Mouse (Mus musculus) ES-Bruce4 (cell line): Measurements from ENCODE around the gene Sh3rf1.

Experiments
- CTCF ChIP-seq: IDR thresholded peaks from one replicate; pipeline ENCODE4 v1.8.1; 2011; ENCODE audit warnings: low read depth, low read length
- POLR2A ChIP-seq: IDR thresholded peaks from one replicate; pipeline ENCODE4 v1.8.1; 2011; ENCODE audit warnings: low read length; ENCODE audit not compliant: insufficient read depth

DNA sequence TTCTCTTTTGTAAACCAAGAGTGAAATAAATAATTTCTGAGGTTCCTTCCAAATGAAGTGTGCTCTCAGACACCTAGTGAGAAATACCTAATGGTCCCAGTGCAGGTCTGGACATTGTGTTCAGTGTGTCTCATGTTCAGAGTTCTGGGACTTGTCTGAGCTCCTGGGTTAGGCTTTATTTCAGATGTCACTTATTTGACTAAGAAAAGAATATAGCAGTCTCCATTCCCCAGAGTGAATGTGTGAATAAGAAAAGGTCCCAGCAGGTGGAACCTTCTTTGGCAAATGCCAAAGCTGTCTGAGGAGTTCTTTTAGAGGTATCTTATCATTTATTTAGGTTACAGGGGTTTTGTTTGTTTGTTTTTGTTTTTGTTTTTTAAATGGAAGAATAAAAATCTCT lies 85.2 kb downstream of the Sh3rf1 start:
- no peak for TF ChIP-seq POLR2A
- TF ChIP-seq CTCF = no peak
